ENCODE assay signal across 8 mouse cellular contexts in the genomic region with DNA sequence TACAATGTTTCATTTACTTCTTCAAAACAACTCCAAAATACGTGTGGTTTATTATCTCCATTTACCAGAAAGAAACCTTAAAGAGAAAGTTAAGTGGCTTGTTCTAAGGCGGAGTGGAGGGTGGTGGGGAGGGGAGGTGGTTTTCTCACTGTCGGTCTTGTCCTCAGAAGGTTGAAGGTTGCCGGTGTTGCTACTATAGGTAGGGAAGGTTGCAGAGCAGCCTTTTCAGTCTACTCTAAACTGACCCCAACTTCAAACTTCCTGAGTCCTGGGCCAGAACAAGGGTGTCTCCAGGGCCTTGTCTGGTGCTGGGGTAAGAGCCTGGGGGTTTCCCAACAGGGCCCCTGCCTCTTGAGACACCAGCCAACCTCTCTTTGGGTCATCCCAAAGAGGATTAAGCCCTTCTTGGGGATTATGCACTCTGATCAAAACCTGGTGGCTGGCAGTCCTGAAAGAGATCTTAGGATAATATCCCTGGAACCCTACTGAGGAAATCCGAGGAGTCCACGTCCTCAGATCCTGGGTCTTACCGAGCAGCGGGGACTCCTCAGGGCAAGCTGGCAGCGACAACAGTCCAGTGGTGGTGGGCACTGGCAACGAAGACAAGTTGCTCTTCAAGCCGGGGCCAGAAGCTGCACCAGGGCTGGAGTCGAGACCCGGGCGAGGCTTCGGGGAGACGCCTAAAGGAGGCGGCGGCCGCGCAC. TPM values are rescaled to one million over a fixed set of nuclear protein-coding genes. Genes with fewer than 3 reads are reported as not detected.
DNase-seq lines count a peak whose midpoint lies in the region; ATAC-seq lines count a peak whose summit lies in the region.

No protein-coding gene starts in this region.

- no peaks in the 10 kb centered on the region for H3K9me3 ChIP-seq in embryonic facial prominence, embryonic 13.5 days
- H3K9me3 ChIP-seq in hindbrain, embryonic 15.5 days = no peaks in the 10 kb centered on the region

- H3K4me3 ChIP-seq in embryonic facial prominence, embryonic 13.5 days = peak overlapping the region; percentile 81
- peak overlapping the region; percentile 74 for H3K4me3 ChIP-seq in hindbrain, embryonic 15.5 days
- peak overlapping the region; percentile 93 for H3K4me3 ChIP-seq in macrophage (ENCODE audit: inconsistent target)

- peaks cover 47% of the 10 kb centered on the region for H3K4me1 ChIP-seq in embryonic facial prominence, embryonic 13.5 days
- H3K4me1 ChIP-seq in hindbrain, embryonic 15.5 days (replicated peaks) = peaks cover 47% of the 10 kb centered on the region

- H3K36me3 ChIP-seq in embryonic facial prominence, embryonic 13.5 days = no peaks in the 10 kb centered on the region
- H3K36me3 ChIP-seq in hindbrain, embryonic 15.5 days = no peaks in the 10 kb centered on the region
- H3K36me3 ChIP-seq in macrophage (ENCODE audit: inconsistent target) = no peaks in the 10 kb centered on the region

- H3K27ac ChIP-seq in embryonic facial prominence, embryonic 13.5 days = peak overlapping the region; percentile 95
- peak overlapping the region; percentile 87 for H3K27ac ChIP-seq in hindbrain, embryonic 15.5 days (replicated peaks)
- peak overlapping the region; percentile 88 for H3K27ac ChIP-seq in macrophage

- H3K27me3 ChIP-seq in embryonic facial prominence, embryonic 13.5 days = no peaks in the 10 kb centered on the region
- no peaks in the 10 kb centered on the region for H3K27me3 ChIP-seq in hindbrain, embryonic 15.5 days

- no peak for ATAC-seq in embryonic facial prominence, embryonic 13.5 days (ENCODE audit: insufficient number of reproducible peaks, insufficient read depth, low FRiP score, low TSS enrichment, low read depth)
- peak; percentile 1; the same call in 1 of the 2 replicates for ATAC-seq in hindbrain, embryonic 15.5 days (ENCODE audit: low FRiP score, low read depth)
- ATAC-seq in megakaryocyte-erythroid progenitor cell, adult 5-6 weeks (replicated peaks; ENCODE audit: low FRiP score, low TSS enrichment, poor library complexity, severe bottlenecking) = no peak

- 1% methylated on average over 20 of the region's 20 CpGs for WGBS in embryonic facial prominence, embryonic 13.5 days
- 1% methylated on average over 20 of the region's 20 CpGs for WGBS in hindbrain, embryonic 15.5 days
- under 1% methylated on average over 20 of the region's 20 CpGs for WGBS in macrophage (ENCODE audit: missing documents)

- peak overlapping the region; percentile 94 for H3K9ac ChIP-seq in embryonic facial prominence, embryonic 13.5 days
- H3K9ac ChIP-seq in hindbrain, embryonic 15.5 days = peak overlapping the region; percentile 72

- H3K4me2 ChIP-seq in embryonic facial prominence, embryonic 13.5 days = peak overlapping the region; percentile 93
- peak overlapping the region; percentile 69 for H3K4me2 ChIP-seq in hindbrain, embryonic 15.5 days

- DNase-seq in cerebellum, adult 11 months = peak; percentile 19
- DNase-seq in cerebellum, adult 11-12 months = no peak
- peak; percentile 40 for DNase-seq in 3T3-L1 (ENCODE audit: low read depth, low spot score)
- peak; percentile 33 for DNase-seq in testis, postnatal 14 days (ENCODE audit: low spot score)

- H3K79me2 ChIP-seq in macrophage (ENCODE audit: inconsistent target) = peaks cover 52% of the 10 kb centered on the region

RNA-seq across cellular contexts. Expression of a gene that starts 0.8 kb away (rescaled TPM):
- polyA plus RNA-seq in embryonic facial prominence, embryonic 13.5 days (2015; fragmentation: Nextera tagmentation; extraction: Ambion mirVana) = 39.7 and 39.9 TPM in 2 replicates
- 8.1 and 8.6 TPM in 2 replicates for polyA plus RNA-seq in hindbrain, embryonic 15.5 days (2015; fragmentation: Nextera tagmentation; extraction: Ambion mirVana)
- 10 to 100 TPM; 21.8 to 67.0 (median 38.1) TPM for total RNA-seq in macrophage (2018; cell fraction: chromatin; rRNA removed)
- total RNA-seq in macrophage (2018; cell fraction: cytosol; rRNA removed) = 100 to 1,000 TPM in 10 of 26 experiments, 10 to 100 TPM in 16; 68.0 to 139 (median 95.9) TPM
- total RNA-seq in macrophage (2018; cell fraction: nucleus; rRNA removed) = 100 to 1,000 TPM in 19 of 26 experiments, 10 to 100 TPM in 7; 52.3 to 227 (median 128) TPM
- polyA plus RNA-seq in macrophage (2018) = 54.5 to 89.1 TPM (median 55.9 TPM) in 3 replicates
- 30.8 and 35.1 TPM in 2 replicates for total RNA-seq in megakaryocyte-erythroid progenitor cell, adult 5-6 weeks (2014; fragmentation: Nextera tagmentation)
- 14.4 and 20.5 TPM in 2 replicates for total RNA-seq in megakaryocyte-erythroid progenitor cell, adult 5-6 weeks (2017)
